Comparison of ENCODE assay signal across 8 mouse cellular contexts in genomic region chr3:103019462-103019861, GRCm38 (mm10). TPM values are rescaled to one million over a fixed set of nuclear protein-coding genes. Genes with fewer than 3 reads are reported as not detected.
DNase-seq lines count a peak whose midpoint lies in the region; ATAC-seq and TF ChIP-seq lines count a peak whose summit lies in the region.

No protein-coding gene starts in this region.

- WGBS in heart, embryonic 13.5 days = 92% methylated on average over 2 of the region's 2 CpGs
- WGBS in liver, embryonic 14.5 days (ENCODE audit: insufficient replicate concordance) = 64% methylated on average over 2 of the region's 2 CpGs

- H3K9ac ChIP-seq in heart, embryonic 13.5 days = peak overlapping the region; percentile 99
- no peak overlapping the region; the same call in 1 of the 2 replicates for H3K9ac ChIP-seq in liver, embryonic 14.5 days (replicated peaks)

- H3K4me3 ChIP-seq in G1E (ENCODE audit: low read depth, low read length) = peak overlapping the region; percentile 89; the same call in 1 of the 2 replicates
- peak overlapping the region; percentile 94 for H3K4me3 ChIP-seq in heart, embryonic 13.5 days
- peak overlapping the region in 1 of 2 experiments; percentile 92; a peak in 2 of 4 replicates for H3K4me3 ChIP-seq in liver, embryonic 14.5 days (ENCODE audit: insufficient read depth in 1 of 2, low read depth in 2 of 2, low read length in 2 of 2)

- peaks cover 6% of the 10 kb centered on the region for H3K36me3 ChIP-seq in G1E (replicated peaks)
- H3K36me3 ChIP-seq in heart, embryonic 13.5 days = no peaks in the 10 kb centered on the region
- no peaks in the 10 kb centered on the region for H3K36me3 ChIP-seq in liver, embryonic 14.5 days (replicated peaks; ENCODE audit: control insufficient read depth, insufficient read depth, low read depth)

- H3K4me1 ChIP-seq in G1E (ENCODE audit: insufficient read depth, low read depth, low read length) = peaks cover 26% of the 10 kb centered on the region
- H3K4me1 ChIP-seq in heart, embryonic 13.5 days = peaks cover 25% of the 10 kb centered on the region
- peaks cover 6 to 9% of the 10 kb centered on the region in 2 experiments for H3K4me1 ChIP-seq in liver, embryonic 14.5 days (replicated peaks; ENCODE audit: control insufficient read depth in 2 of 2, insufficient read depth in 2 of 2, low read length in 1 of 2)

- H3K27ac ChIP-seq in heart, embryonic 13.5 days (replicated peaks) = peak overlapping the region; percentile 97
- H3K27ac ChIP-seq in liver, embryonic 14.5 days = no peak overlapping the region; the same call in 1 of the 2 replicates

- peak; percentile 13 for DNase-seq in heart, adult 8-10 months (ENCODE audit: low spot score)
- DNase-seq in heart, adult 9 months (ENCODE audit: low spot score in 2 of 2) = no peak
- no peak for DNase-seq in G1E (ENCODE audit: low spot score)
- DNase-seq in liver, embryonic 14.5 days (ENCODE audit: low read depth in 3 of 3, low spot score in 3 of 3) = no peak
- no peak for DNase-seq in left cerebral cortex, adult 11 months (ENCODE audit: low spot score)
- no peak for DNase-seq in thymus, postnatal 4 days
- no peak for DNase-seq in right cerebral cortex, postnatal 10 days (ENCODE audit: low spot score in 2 of 2)

- ATAC-seq in G1E (ENCODE audit: extremely low read depth, insufficient number of reproducible peaks, low FRiP score, poor library complexity, severe bottlenecking) = no peak
- no peak for ATAC-seq in heart, embryonic 13.5 days (ENCODE audit: extremely low read depth, insufficient number of reproducible peaks, low FRiP score, low TSS enrichment)
- ATAC-seq in liver, embryonic 14.5 days (ENCODE audit: insufficient read depth) = no peak

- H3K4me2 ChIP-seq in heart, embryonic 13.5 days = peak overlapping the region; percentile 93
- peak overlapping the region; percentile 94 for H3K4me2 ChIP-seq in liver, embryonic 14.5 days (ENCODE audit: low read depth)

- no peak for TF ChIP-seq CTCF in G1E (IDR thresholded peaks at IDR 0.05; ENCODE audit: low read depth, low read length)
- TF ChIP-seq CTCF in liver, embryonic 14.5 days (IDR thresholded peaks at IDR 0.05; ENCODE audit: low read depth) = no peak

- H3K9me3 ChIP-seq in G1E (replicated peaks) = no peaks in the 10 kb centered on the region
- H3K9me3 ChIP-seq in heart, embryonic 13.5 days = no peaks in the 10 kb centered on the region
- H3K9me3 ChIP-seq in liver, embryonic 14.5 days (ENCODE audit: control insufficient read depth, low read length) = no peaks in the 10 kb centered on the region

- no peak for TF ChIP-seq EP300 in liver, embryonic 14.5 days (IDR thresholded peaks at IDR 0.05; ENCODE audit: low read depth)

- no peaks in the 10 kb centered on the region for H3K27me3 ChIP-seq in G1E (ENCODE audit: insufficient read depth, low read length)
- no peaks in the 10 kb centered on the region for H3K27me3 ChIP-seq in heart, embryonic 13.5 days (replicated peaks)
- H3K27me3 ChIP-seq in liver, embryonic 14.5 days (ENCODE audit: control insufficient read depth, insufficient read depth, low read length) = no peaks in the 10 kb centered on the region

RNA-seq across cellular contexts. Expression of gene Csde1, which starts 0.8 kb away (rescaled TPM):
- total RNA-seq in heart, adult 8-10 months (2022) = 100 to 1,000 TPM; 544 to 568 (median 560) TPM
- total RNA-seq in G1E (2014; fragmentation: Nextera tagmentation) (459 and 468 TPM in 2 replicates), G1E (2017) (384 and 537 TPM in 2 replicates)
- 8.5 and 12.6 TPM in 2 replicates for polyA plus RNA-seq in G1E (2012)
- 249 and 271 TPM in 2 replicates for polyA plus RNA-seq in heart, embryonic 13.5 days (2015; fragmentation: Nextera tagmentation; extraction: Ambion mirVana)
- 17.5 and 28.5 TPM in 2 replicates for polyA plus RNA-seq in liver, embryonic 14.5 days (2012; rRNA removed)
- 116 and 122 TPM in 2 replicates for polyA plus RNA-seq in liver, embryonic 14.5 days (2014; fragmentation: Nextera tagmentation; extraction: Ambion mirVana)

RNA-seq across cellular contexts. Expression of gene Sike1, which starts 24.0 kb away (rescaled TPM):
- 10 to 100 TPM; 56.5 to 60.9 (median 59.3) TPM for total RNA-seq in heart, adult 8-10 months (2022)
- total RNA-seq in G1E (2014; fragmentation: Nextera tagmentation) (32.0 and 43.6 TPM in 2 replicates), G1E (2017) (36.4 and 39.8 TPM in 2 replicates)
- polyA plus RNA-seq in G1E (2012) = 2.7 and 3.8 TPM in 2 replicates
- polyA plus RNA-seq in heart, embryonic 13.5 days (2015; fragmentation: Nextera tagmentation; extraction: Ambion mirVana) = 64.5 and 70.0 TPM in 2 replicates
- polyA plus RNA-seq in liver, embryonic 14.5 days (2012; rRNA removed) = 3.4 and 5.6 TPM in 2 replicates
- 13.6 and 16.8 TPM in 2 replicates for polyA plus RNA-seq in liver, embryonic 14.5 days (2014; fragmentation: Nextera tagmentation; extraction: Ambion mirVana)

RNA-seq across cellular contexts. Expression of gene Nras, which starts 38.6 kb away (rescaled TPM):
- total RNA-seq in heart, adult 8-10 months (2022) = 10 to 100 TPM; 33.4 to 44.8 (median 36.6) TPM
- total RNA-seq in G1E (2014; fragmentation: Nextera tagmentation) (109 and 132 TPM in 2 replicates), G1E (2017) (131 and 146 TPM in 2 replicates)
- polyA plus RNA-seq in G1E (2012) = 5.9 and 6.3 TPM in 2 replicates
- 82.4 and 83.1 TPM in 2 replicates for polyA plus RNA-seq in heart, embryonic 13.5 days (2015; fragmentation: Nextera tagmentation; extraction: Ambion mirVana)
- polyA plus RNA-seq in liver, embryonic 14.5 days (2012; rRNA removed) = 14.2 and 21.4 TPM in 2 replicates
- 43.2 TPM in 2 replicates for polyA plus RNA-seq in liver, embryonic 14.5 days (2014; fragmentation: Nextera tagmentation; extraction: Ambion mirVana)

RNA-seq across cellular contexts. Expression of gene Ampd1, which starts 54.4 kb away (rescaled TPM):
- 1 to 10 TPM in 1 of 4 experiments, under 1 TPM in 3; 0.37 to 1.3 (median 0.64) TPM for total RNA-seq in heart, adult 8-10 months (2022)
- total RNA-seq in G1E (2014; fragmentation: Nextera tagmentation) = not detected in 2 replicates
- 0.23 and 0.49 TPM in 2 replicates for total RNA-seq in G1E (2017)
- not detected in 2 replicates for polyA plus RNA-seq in G1E (2012)
- polyA plus RNA-seq in heart, embryonic 13.5 days (2015; fragmentation: Nextera tagmentation; extraction: Ambion mirVana) = 0.09 and 0.16 TPM in 2 replicates
- 0.05 and 0.07 TPM in 2 replicates for polyA plus RNA-seq in liver, embryonic 14.5 days (2012; rRNA removed)
- polyA plus RNA-seq in liver, embryonic 14.5 days (2014; fragmentation: Nextera tagmentation; extraction: Ambion mirVana) = 0.06 TPM in 1 of 2 replicates, not detected in the other

RNA-seq across cellular contexts. Expression of gene Nr1h5, which starts 55.5 kb away (rescaled TPM):
- not detected for total RNA-seq in heart, adult 8-10 months (2022)
- total RNA-seq in G1E (2014; fragmentation: Nextera tagmentation) = not detected in 2 replicates
- not detected in 2 replicates for total RNA-seq in G1E (2017)
- not detected in 2 replicates for polyA plus RNA-seq in G1E (2012)
- 0.17 and 0.36 TPM in 2 replicates for polyA plus RNA-seq in heart, embryonic 13.5 days (2015; fragmentation: Nextera tagmentation; extraction: Ambion mirVana)
- polyA plus RNA-seq in liver, embryonic 14.5 days (2012; rRNA removed) = 3.9 and 4.6 TPM in 2 replicates
- 1.9 and 3.0 TPM in 2 replicates for polyA plus RNA-seq in liver, embryonic 14.5 days (2014; fragmentation: Nextera tagmentation; extraction: Ambion mirVana)
